Mouse (Mus musculus): ENCODE results near the gene Zfp987. TPM values are rescaled to one million over a fixed set of nuclear protein-coding genes. Genes with fewer than 3 reads are reported as not detected.

The Zfp987 gene
- polyA plus RNA-seq, 1 experiment from 2014 or later = 0.10 TPM

Other genes with a start within 250 kb of the Zfp987 start
- gene Zfp986, start 228.5 kb upstream of the Zfp987 start, polyA plus RNA-seq (2014; fragmentation: Nextera tagmentation; extraction: Ambion mirVana) = not detected in 2 replicates
- gene Zfp600, start 59.5 kb downstream of the Zfp987 start, polyA plus RNA-seq (2014; fragmentation: Nextera tagmentation; extraction: Ambion mirVana) = not detected in 2 replicates